Mouse (Mus musculus) embryonic stem cell, embryonic (primary cell): ENCODE results near the gene Chpt1.

Experiments
- CTCF ChIA-PET, 4 experiments: fragments of 300-600 bp in 2 of 4; fragments of 350-600 bp in 2 of 4; sonication (Branson Sonifier 250); formaldehyde crosslinking; loops; one replicate each; lab custom pipeline; 2022; ENCODE audit warnings: inconsistent platforms in 2 of 4; lab: Charles Lee
- POLR2A ChIA-PET, 4 experiments: fragments of 300-600 bp in 2 of 4; fragments of 350-600 bp in 2 of 4; sonication (Branson Sonifier 250); formaldehyde crosslinking; loops; one replicate each; lab custom pipeline; 2022; ENCODE audit warnings: antibody characterized with exemption in 4 of 4, inconsistent platforms in 1 of 4; lab: Charles Lee

The Chpt1 gene

DNA sequence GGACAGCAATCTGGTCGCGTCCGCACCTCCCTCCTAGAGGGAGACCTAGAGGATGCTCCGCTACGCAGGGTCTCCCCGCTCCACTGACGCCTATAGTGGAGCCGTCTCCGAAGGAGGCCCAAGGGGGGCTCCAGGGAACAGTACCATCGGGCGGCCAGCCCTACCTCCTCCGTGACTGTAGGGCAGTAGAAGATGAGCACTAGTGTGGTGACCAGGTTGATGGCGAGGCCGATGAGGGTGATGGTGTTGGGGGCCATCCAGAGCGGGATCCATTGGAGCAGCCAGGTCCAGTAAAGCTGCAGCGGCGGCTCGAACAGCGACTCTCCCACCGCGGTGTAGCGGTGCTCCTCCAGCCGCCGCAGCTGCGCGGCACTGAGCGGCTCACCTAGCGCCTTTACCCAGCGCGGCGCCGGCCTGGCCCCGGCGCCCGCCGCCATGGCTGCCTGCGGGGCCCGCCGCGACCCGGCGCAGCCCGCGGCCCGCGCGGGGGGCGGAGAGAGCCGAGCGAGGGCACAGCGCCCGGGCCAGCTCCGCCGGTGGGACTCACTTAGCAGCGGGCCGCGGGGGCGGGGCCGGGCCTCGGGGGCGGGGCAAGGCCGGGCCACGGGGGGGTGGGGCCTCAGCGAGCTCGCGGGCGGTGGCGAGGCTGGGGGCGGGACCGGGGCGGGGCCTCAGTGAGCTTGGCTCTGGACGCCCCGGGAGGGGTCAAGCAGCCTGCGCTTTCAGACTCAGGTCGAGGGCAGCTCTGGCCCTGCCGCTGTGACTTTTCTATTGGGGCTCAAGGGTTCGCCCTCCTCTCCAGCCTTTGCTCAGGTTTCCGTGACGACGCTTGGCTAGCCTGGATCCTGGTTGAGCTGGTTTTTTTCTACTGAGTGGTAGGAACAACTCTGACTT is at the start of gene Chpt1:
Chpt1 (minus strand) TSS at position 653 of the 894 bp plus-strand sequence.
- CTCF ChIA-PET: interaction anchor here in 3 of 4 experiments (0.6 to 2.6 kb wide), 9 partner anchors 10 to 805 kb away, joined by 3 to 25 read pairs (median 6); no protein-coding TSS in a partner anchor

DNA sequence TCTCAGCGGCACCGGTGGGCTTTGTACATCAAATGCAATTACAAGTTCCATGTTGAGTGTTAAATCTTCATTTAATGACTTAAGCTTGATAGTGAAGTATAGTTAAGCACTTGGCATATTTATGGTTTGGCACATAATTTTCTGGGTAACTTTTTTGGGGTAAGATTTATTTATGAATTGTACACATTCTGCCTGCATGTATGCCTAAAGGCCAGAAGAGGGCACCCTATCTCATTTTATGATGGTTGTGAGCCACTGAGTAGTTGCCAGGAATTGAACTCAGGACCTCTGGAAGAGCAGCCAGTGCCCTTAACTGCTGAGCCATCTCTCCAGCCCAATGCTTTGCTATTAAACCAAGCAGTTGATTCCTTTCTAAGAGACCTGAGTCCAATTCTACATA is 48.9 kb upstream of the Chpt1 start:
- CTCF ChIA-PET: interaction anchor here (0.5 to 1.5 kb wide), 10 partner anchors 14 to 226 kb away, joined by 3 to 7 read pairs (median 3); no protein-coding TSS in a partner anchor
- POLR2A ChIA-PET: interaction anchor here in 2 of 4 experiments (0.5 kb wide), 2 partner anchors 88 to 177 kb away, joined by 3 read pairs; no protein-coding TSS in a partner anchor

More for the DNA sequence above, at the start of gene Chpt1:
- POLR2A ChIA-PET: interaction anchor here (0.6 to 5.4 kb wide), 38 partner anchors 8 to 235 kb away, joined by 3 to 52 read pairs (median 4); partner anchors contain the start of genes Arl1 (in 1 of the 4), Spic (in 1 of the 4) and Sycp3 (in 1 of the 4)

DNA sequence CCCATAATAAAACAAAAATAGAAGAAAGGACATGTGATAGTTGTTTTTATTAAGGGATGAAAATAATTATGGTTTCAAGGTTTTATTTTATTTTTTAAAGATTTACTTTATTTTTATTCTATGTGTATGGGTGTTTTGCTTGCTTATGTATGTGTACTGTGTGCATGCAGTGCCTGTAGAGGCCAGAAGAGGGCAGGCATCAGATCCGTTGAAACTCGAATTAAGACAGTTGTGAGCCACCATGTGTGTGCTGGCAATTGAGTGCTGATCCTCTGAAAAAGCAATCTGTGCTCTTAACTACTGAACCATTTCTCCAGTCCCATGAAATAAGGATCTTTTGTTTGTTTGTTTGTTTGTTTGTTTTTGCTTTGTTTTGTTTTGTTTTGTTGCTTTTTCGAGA is 46.4 kb upstream of the Chpt1 start:
- POLR2A ChIA-PET: no interaction called here
- CTCF ChIA-PET: interaction anchor here in 1 of 4 experiments (0.7 kb wide), 1 partner anchor 37 kb away, joined by 4 read pairs; no protein-coding TSS in a partner anchor

DNA sequence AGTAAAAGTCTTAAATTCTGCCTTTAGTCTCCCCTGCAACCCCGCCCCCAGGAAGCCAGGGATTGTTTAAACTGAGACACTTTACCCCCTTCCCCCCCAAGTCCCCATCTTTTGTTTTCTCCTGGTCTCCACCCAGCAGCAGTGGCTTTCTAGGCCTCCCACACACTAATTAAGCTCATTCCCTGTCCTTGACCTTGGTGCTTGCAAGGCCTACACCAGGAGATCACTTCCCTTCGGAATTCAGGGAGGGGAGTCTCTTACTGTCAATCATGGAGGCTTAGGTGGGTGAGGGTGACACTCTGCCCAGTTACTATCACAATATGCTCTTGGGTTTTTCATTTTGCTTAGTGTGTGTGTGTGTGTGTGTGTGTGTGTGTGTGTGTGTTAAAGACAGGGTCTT is 43.8 kb upstream of the Chpt1 start:
- ChIA-PET CTCF (interaction anchor here (0.6 to 1.9 kb wide), 6 partner anchors 18 to 171 kb away, joined by 3 to 10 read pairs (median 4); no protein-coding TSS in a partner anchor), POLR2A (interaction anchor here (0.6 to 2.0 kb wide), 19 partner anchors 11 to 1686 kb away, joined by 3 to 18 read pairs (median 4); partner anchors contain the start of genes Chpt1 (in 2 of the 4) and Arl1 (in 1 of the 4))

DNA sequence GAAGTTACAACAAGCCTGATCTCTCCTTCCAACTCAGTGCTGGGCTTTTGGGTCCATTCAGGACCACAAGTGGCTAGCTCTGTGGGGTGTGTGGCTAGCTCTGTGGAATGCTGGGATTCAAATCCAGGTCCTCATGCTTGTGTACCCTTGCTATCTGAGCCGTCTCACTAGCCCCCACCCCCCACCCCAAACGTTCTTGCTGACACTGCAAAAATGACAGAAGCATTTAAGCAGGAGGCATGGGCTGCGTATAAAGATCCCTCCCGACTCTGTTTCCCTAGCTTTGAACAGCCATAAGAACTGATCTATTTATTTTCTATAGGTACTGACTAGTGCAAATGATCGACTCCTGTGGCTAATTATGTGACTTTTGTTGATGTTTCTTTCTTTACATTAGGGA is 26.8 kb upstream of the Chpt1 start:
- ChIA-PET CTCF (interaction anchor here in 1 of 4 experiments (1.9 kb wide), 1 partner anchor 17 kb away, joined by 7 read pairs; no protein-coding TSS in a partner anchor), POLR2A (interaction anchor here in 3 of 4 experiments (0.7 to 1.3 kb wide), 5 partner anchors 10 to 27 kb away, joined by 3 to 6 read pairs (median 3); partner anchors contain the start of gene Chpt1 (in 2 of the 3))

DNA sequence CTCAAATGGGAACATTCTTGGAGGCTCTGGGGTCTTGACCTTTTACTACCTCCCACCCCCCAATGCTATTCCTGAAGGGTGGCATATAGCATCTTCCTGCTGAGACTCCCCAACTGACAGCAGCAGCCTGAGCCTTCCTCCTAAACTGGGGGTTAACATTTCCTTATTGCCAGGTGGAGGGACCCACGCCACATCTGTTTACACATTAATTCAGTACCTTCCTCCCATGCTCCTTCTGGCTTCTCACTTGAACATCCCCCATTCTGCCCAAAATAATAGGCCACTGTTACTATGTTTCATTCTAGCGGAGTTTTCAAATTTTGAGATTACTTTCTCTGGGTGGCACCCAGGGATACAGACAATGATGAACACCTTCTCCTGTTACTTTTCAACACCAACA is 20.1 kb upstream of the Chpt1 start:
- CTCF ChIA-PET: interaction anchor here in 1 of 4 experiments (1.6 kb wide), 1 partner anchor 10 kb away, joined by 5 read pairs; no protein-coding TSS in a partner anchor
- POLR2A ChIA-PET: no interaction called here

DNA sequence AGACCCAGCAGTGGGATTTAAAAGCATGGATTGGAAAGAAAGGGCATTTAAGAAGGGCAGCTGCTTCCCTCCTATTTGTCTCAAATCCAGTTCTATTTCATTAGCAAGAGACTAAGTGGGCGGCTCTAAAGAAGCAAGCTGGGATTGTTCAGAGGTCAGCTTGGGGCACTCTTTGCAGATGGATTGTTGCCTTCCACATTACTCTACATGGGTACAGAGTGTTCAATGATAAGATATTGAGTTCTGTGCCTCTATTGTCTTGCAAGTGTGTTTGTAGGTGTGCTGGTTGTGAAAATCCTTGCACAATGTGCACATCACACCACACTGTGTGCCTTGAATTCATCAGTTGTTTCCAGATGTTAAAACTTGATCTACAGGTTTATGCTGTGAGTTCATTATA is 19.3 kb upstream of the Chpt1 start:
- CTCF ChIA-PET: no interaction called here
- POLR2A ChIA-PET: no interaction called here

DNA sequence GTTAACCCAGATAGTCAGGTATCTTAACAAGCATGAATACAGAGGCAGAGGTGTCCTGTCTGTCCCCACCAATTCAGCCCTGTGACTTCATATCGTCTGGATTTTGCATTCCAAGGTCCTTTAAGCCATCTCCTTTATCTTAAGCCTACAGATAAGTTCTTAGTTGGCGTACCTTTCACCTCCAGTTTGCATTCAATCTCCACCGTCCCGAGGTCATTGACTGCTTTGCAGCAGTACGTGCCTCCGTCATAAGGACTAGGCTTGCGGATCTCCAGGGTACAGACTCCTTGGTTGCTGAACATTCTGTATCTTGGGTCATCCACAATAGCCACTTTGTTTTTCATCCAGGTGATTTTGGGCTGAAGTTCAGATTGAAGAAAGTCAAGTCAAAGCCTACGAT is 18.9 kb upstream of the Chpt1 start:
- CTCF ChIA-PET: no interaction called here
- POLR2A ChIA-PET: no interaction called here

DNA sequence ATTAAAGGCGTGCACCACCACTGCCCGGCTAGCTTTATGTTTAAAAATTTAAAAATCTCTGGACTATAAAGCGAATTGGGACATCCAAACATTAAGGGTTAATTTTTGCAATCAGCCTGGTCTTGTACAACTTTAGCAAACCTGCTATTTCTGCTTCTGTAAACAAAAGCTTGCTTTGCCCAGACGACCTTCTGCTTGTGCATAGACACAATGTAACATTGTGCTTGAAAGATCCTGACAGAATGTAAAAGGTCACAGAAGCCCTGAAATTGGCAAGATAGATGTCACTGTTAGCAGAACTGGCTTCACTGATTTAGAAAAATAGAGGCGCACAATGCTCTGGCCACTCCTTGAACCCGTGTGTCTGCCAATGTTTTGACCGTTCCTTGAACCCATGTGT is 11.2 kb upstream of the Chpt1 start:
- POLR2A ChIA-PET: interaction anchor here (0.9 to 3.3 kb wide), 12 partner anchors 10 to 62 kb away, joined by 3 to 52 read pairs (median 8); partner anchors contain the start of gene Chpt1 (in 4 of the 4)
- CTCF ChIA-PET: interaction anchor here in 3 of 4 experiments (0.5 to 2.3 kb wide), 7 partner anchors 10 to 141 kb away, joined by 3 to 25 read pairs (median 5); partner anchors contain the start of gene Chpt1 (in 2 of the 3)

DNA sequence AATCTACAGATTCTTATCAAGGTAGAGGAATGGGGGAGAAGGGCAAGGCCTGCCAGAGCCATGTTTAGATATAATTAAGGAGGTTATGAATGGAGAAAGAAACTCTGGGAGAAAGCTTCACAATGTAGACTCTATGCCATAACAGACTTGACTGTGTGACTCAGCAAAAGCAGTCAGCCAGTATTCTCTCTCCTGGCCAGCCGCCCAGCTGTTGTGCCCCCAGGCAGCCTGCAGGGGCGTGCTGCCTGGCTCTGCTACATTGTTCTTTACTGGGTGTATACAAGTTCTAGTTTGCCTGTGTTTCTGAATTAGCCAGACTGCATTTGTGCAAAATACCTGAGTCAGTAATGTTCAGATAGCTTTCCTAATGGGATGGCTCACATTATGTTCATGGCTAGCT is 10.6 kb upstream of the Chpt1 start:
- ChIA-PET CTCF (interaction anchor here in 3 of 4 experiments (0.5 to 2.3 kb wide), 15 partner anchors 10 to 391 kb away, joined by 3 to 25 read pairs (median 4); partner anchors contain the start of genes Chpt1 (in 2 of the 3), Arl1 (in 1 of the 3) and Spic (in 1 of the 3)), POLR2A (interaction anchor here (0.6 to 3.3 kb wide), 21 partner anchors 10 to 184 kb away, joined by 3 to 52 read pairs (median 4); partner anchors contain the start of gene Chpt1 (in 4 of the 4))

DNA sequence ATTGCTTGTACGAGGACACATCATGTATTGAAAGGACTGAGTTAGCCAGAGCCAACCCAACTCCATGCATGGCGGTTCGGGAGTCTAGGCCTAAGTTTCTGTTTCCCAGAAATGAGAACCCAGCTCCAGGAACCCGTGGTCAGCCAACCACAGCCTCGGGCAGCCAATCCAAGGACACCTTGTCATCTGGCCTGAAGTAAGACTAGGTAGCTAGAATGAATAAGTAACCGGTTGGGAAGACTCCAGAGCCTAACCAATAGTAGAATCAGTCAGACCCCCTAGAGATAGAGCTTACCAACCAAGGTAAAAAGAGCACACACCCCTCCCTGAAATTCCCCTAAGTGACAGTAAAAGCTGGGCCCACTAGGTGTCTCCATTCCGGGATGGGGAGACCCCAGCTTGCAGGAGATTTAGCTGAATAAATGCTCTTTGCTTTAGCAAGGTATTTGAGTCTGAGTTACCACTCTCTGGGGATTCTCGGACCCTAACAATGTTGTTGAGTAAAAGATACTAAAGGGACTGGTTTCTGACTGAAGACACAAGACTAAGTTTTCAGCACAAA is 9.8 kb upstream of the Chpt1 start:
- ChIA-PET CTCF (interaction anchor here (0.5 to 2.3 kb wide), 25 partner anchors 9 to 347 kb away, joined by 3 to 25 read pairs (median 4); partner anchors contain the start of genes Chpt1 (in 2 of the 4), Arl1 (in 1 of the 4) and Spic (in 1 of the 4)), POLR2A (interaction anchor here in 3 of 4 experiments (0.6 to 3.3 kb wide), 19 partner anchors 9 to 352 kb away, joined by 3 to 52 read pairs (median 4); partner anchors contain the start of gene Chpt1 (in 3 of the 3))

DNA sequence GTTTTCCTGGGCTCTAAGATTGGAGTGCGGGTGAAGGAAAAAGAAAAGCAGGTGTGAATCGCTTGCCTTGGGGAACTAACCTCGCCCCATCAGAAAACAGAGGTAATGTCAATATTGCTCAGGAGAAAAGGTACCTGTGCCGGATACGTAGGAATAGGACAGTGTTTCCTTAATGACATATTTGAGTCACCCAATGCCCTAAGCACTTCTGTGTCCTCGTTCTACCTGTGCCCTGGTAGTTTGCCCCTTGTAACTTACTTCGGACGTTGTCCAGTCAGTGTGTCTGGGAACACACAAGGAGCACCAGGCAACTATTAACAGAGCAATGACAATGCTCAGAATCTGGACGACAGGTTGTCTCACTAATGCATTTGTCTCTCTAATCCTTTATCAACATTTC is 7.5 kb upstream of the Chpt1 start:
- CTCF ChIA-PET: no interaction called here

DNA sequence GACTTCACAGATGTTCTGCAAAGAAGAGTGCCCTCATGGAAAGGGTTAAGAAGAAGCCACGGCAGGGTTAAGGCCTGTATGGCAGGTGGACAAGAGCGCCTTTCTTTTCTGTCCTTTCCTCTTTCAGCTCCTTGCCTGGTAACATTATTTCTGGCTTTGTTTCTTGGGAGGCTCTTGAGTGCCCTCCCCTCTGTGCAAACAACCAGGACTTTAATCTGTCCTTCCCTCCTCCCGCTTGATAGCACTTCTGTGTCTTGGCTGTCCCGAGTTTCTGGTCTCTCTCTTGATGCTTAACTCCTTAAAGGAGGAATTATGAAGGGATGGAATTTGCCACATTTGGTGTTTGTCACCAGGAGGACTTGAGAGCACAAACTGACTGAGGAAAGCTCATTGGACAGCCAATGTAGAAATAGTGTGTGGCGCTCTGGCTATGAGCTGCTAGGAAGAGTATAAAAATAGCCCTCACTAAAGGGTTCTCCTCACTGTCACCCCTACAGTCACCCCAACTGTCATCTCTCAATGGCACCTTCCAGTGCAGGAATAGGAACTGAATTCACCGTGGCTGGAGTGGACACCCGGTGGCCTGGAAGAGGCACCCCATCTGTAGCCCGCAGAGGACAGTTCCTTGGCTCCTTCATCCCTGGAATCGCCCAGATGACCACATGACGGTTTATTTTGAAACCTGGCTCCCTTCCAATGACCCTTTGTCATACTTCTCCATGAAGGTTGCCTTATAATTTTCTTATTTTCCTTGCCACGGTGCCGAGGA is 6.8 kb upstream of the Chpt1 start:
- ChIA-PET CTCF (no interaction called here), POLR2A (no interaction called here)

More for the DNA sequence above, 7.5 kb upstream of the Chpt1 start:
- POLR2A ChIA-PET: no interaction called here

DNA sequence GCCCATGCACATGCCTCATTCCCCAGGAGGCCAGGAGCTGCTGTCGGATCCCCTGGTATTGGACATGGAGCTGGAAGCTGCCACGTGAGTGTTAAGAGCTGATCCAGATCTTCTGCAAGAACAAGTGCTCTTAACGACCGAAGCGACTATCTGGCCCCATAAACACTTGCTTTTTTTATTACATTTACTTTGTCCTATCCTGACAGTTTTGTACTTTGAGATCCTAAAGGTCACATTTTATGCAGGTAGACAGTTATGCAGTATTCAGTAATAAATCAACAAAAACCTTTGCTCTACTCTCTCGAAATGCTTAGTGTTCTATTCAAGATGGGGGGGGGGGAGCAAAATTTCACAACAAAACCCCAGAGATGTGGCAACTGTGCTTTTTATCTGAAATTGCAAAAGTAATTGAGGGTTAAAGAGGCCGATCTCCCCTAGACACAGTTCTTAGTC is 3.8 kb upstream of the Chpt1 start:
- CTCF ChIA-PET: no interaction called here
- POLR2A ChIA-PET: no interaction called here

DNA sequence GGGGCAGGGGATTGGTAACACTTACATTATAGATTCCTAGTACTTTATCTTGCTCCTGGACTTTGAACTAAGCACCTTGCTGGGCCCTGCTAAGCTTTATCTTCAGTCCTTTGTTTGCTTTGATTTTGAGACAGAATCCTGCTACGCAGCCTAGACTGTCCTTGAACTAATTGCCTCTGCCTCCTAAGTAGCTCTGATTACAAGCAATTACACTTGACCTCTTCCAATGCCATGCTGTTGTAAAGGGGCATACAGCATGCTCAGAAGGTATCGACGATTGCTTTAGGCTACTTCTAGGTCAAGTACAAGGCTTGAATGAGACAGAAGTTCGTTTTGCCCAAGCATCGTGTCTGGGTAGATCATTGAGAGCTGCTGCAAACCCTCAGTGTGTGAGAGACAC is 1.4 kb upstream of the Chpt1 start:
- POLR2A ChIA-PET: interaction anchor here in 3 of 4 experiments (0.6 to 5.4 kb wide), 12 partner anchors 8 to 382 kb away, joined by 3 to 52 read pairs (median 5); partner anchors contain the start of gene Sycp3 (in 1 of the 3)
- CTCF ChIA-PET: interaction anchor here in 2 of 4 experiments (0.6 to 2.6 kb wide), 2 partner anchors 9 to 381 kb away, joined by 7 to 25 read pairs; partner anchors contain the start of gene Slc5a8 (in 1 of the 2)

DNA sequence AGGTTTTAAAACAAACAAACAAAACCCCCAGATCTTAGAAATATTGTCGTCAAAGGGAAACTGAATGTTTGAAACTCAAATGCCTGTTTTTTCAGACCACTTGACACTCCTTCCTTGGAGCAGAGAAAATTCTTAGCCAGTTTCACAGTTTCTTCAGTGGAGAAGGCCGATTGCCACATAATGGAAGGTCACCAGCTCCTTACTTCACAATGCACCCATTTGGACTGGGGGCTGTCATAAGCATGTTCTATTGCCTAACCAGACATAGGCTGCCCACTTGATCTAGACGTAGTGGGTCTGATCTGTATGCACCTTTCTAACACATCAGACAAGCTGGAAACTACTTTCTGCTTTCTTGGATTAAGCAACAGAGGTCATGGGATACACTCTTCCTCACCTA is 608 bp upstream of the Chpt1 start:
- ChIA-PET CTCF (interaction anchor here in 3 of 4 experiments (1.1 to 2.6 kb wide), 5 partner anchors 10 to 221 kb away, joined by 3 to 25 read pairs (median 6); no protein-coding TSS in a partner anchor), POLR2A (interaction anchor here in 3 of 4 experiments (0.6 to 5.4 kb wide), 32 partner anchors 8 to 340 kb away, joined by 3 to 52 read pairs (median 5); partner anchors contain the start of genes Arl1 (in 1 of the 3), Spic (in 1 of the 3) and Sycp3 (in 1 of the 3))

DNA sequence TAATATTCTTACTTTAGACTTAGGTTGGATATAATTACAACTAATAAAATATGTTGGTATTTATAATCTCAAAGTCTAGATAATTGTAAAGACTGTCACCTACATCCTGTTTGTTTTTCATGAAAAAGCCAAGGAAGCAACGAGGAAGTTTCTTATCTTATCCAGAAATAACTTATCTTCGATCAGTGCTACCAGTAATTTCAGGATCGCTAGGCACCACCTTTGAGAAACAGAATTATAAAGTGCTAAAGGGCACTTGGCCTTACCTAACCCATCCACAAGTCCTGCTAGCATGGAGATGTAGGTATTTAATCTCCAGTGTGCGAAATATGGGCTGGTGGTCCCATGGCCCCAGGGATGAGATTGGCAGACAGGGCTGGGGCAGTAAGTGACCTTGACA is 954 bp downstream of the Chpt1 start:
- ChIA-PET CTCF (interaction anchor here in 2 of 4 experiments (0.6 to 1.3 kb wide), 3 partner anchors 11 to 32 kb away, joined by 3 to 6 read pairs (median 5); no protein-coding TSS in a partner anchor), POLR2A (interaction anchor here (0.7 to 5.4 kb wide), 8 partner anchors 9 to 86 kb away, joined by 3 to 52 read pairs (median 6); no protein-coding TSS in a partner anchor)
